Mouse (Mus musculus) limb, embryonic 12.5 days (tissue): ENCODE measurements around the gene Gm20388. TPM values are rescaled to one million over a fixed set of nuclear protein-coding genes. Genes with fewer than 3 reads are reported as not detected.

Experiments used
- ATAC-seq: fragments of 200-750 bp; cut with Nextera tagmentation; 2 replicates; pipeline ENCODE4 v1.8.0; 2017; ENCODE audit warnings: low read depth, moderate TSS enrichment; ENCODE audit not compliant: insufficient number of reproducible peaks, insufficient read depth, low FRiP score, low TSS enrichment
- H3K27ac ChIP-seq: fragments of 300-500 bp; sonication (generic); 2 replicates; pipeline ENCODE4 v1.5.1; 2016; ENCODE audit warnings: mild to moderate bottlenecking, moderate library complexity
- H3K27me3 ChIP-seq: fragments of 300-500 bp; sonication (generic); 2 replicates; pipeline ENCODE4 v1.6.1; 2016; ENCODE audit warnings: mild to moderate bottlenecking, moderate library complexity
- H3K36me3 ChIP-seq: fragments of 300-500 bp; sonication (generic); 2 replicates; pipeline ENCODE4 v1.6.1; 2016; ENCODE audit warnings: mild to moderate bottlenecking, moderate library complexity
- H3K4me1 ChIP-seq: fragments of 300-500 bp; sonication (generic); replicated peaks from 2 replicates; pipeline ENCODE4 v1.6.1; 2016
- H3K4me2 ChIP-seq: fragments of 300-500 bp; sonication (generic); 2 replicates; pipeline ENCODE4 v1.6.1; 2016; ENCODE audit warnings: mild to moderate bottlenecking, moderate library complexity
- H3K4me3 ChIP-seq: fragments of 300-500 bp; sonication (generic); replicated peaks from 2 replicates; pipeline ENCODE4 v1.5.1; 2016; ENCODE audit warnings: mild to moderate bottlenecking
- H3K9ac ChIP-seq: fragments of 300-500 bp; sonication (generic); replicated peaks from 2 replicates; pipeline ENCODE4 v1.6.1; 2016; ENCODE audit warnings: mild to moderate bottlenecking, moderate library complexity
- H3K9me3 ChIP-seq: fragments of 300-500 bp; sonication (generic); 2 replicates; pipeline ENCODE4 v1.6.1; 2016; ENCODE audit warnings: mild to moderate bottlenecking, moderate library complexity
- WGBS: fragments of 180-500 bp; shearing (Covaris S2); methylation state at CpG from one replicate; pipeline ENCODE4 v1.1.7; 2016; 5-methylcytosine and 5-hydroxymethylcytosine counted together
- polyA plus RNA-seq: library from polyadenylated mRNA; unstranded; fragments of >200 nt; fragmentation: Nextera tagmentation; extraction: Ambion mirVana; gene quantifications from 2 replicates; pipeline ENCODE4 v1.2.1, GENCODE M21; 2016

The Gm20388 gene
- polyA plus RNA-seq, 1 experiment from 2014 or later: not detected

- H3K9me3 ChIP-seq: no peaks in the 10 kb centered on the region
- WGBS: 3% methylated on average over 52 of the region's 52 CpGs
- peaks cover 41% of the 10 kb centered on the region for H3K4me1 ChIP-seq
- H3K36me3 ChIP-seq: no peaks in the 10 kb centered on the region
- peak overlapping the region; percentile 88 for H3K4me2 ChIP-seq
- peak overlapping the region; percentile 81 for H3K27ac ChIP-seq
- peak overlapping the region; percentile 85 for H3K9ac ChIP-seq
- ATAC-seq: peak; percentile 20
- peak overlapping the region; percentile 67 for H3K4me3 ChIP-seq
- H3K27me3 ChIP-seq: 0 out of 2 replicates have a peak, but pooled peaks cover 3% of the 10 kb centered on the region
Observed at GRCm38 (mm10) chr8:122550234-122550994, 2639.8 kb downstream of the Gm20388 start.

GRCm38 (mm10) chr8:122550995-122551264, 2640.3 kb downstream of the Gm20388 start:
- peak overlapping the region; percentile 85 for H3K9ac ChIP-seq

GRCm38 (mm10) chr8:122551265-122552051, 2640.8 kb downstream of the Gm20388 start, which contains the start of gene Piezo1:
TSS of gene Piezo1 (minus strand) at chr8:122551329.
- peak within 1 kb of the TSS; percentile 88 for H3K4me2 ChIP-seq
- peak within 1 kb of the TSS; percentile 67 for H3K4me3 ChIP-seq
- H3K27me3 ChIP-seq: 0 out of 2 replicates have a peak, but pooled peaks cover 3% of the 10 kb centered on the region
- 12% methylated on average over 52 of the region's 56 CpGs for WGBS
- H3K4me1 ChIP-seq: peaks cover 39% of the 10 kb centered on the region
- H3K9ac ChIP-seq: peak within 1 kb of the TSS; percentile 85
- ATAC-seq: peak; percentile 69
- H3K9me3 ChIP-seq: no peaks in the 10 kb centered on the region
- H3K27ac ChIP-seq: peak within 1 kb of the TSS; percentile 81
- H3K36me3 ChIP-seq: no peaks in the 10 kb centered on the region

More at GRCm38 (mm10) chr8:122550995-122551264, 2640.3 kb downstream of the Gm20388 start:
- peak overlapping the region; percentile 67 for H3K4me3 ChIP-seq
- H3K4me2 ChIP-seq: peak overlapping the region; percentile 88
- H3K4me1 ChIP-seq: peaks cover 41% of the 10 kb centered on the region
- no peaks in the 10 kb centered on the region for H3K36me3 ChIP-seq
- peak overlapping the region; percentile 81 for H3K27ac ChIP-seq
- ATAC-seq: no peak; the same call in 1 of the 2 replicates
- no peaks in the 10 kb centered on the region for H3K9me3 ChIP-seq
- 0% methylated on average over 41 of the region's 43 CpGs for WGBS
- H3K27me3 ChIP-seq: 0 out of 2 replicates have a peak, but pooled peaks cover 3% of the 10 kb centered on the region

GRCm38 (mm10) chr8:122554786-122555185, 2644.1 kb downstream of the Gm20388 start:
- ATAC-seq: no peak
- H3K9me3 ChIP-seq: no peaks in the 10 kb centered on the region
- no peak overlapping the region for H3K27ac ChIP-seq
- H3K4me3 ChIP-seq: no peak overlapping the region
- no peaks in the 10 kb centered on the region for H3K36me3 ChIP-seq
- no peaks in the 10 kb centered on the region for H3K27me3 ChIP-seq
- WGBS: 84% methylated on average over 6 of the region's 6 CpGs
- no peak overlapping the region for H3K4me2 ChIP-seq
- H3K4me1 ChIP-seq: peaks cover 33% of the 10 kb centered on the region
- H3K9ac ChIP-seq: no peak overlapping the region

- H3K27me3 ChIP-seq: no peaks in the 10 kb centered on the region
- peak overlapping the region; percentile 58; the same call in 1 of the 2 replicates for H3K27ac ChIP-seq
- no peaks in the 10 kb centered on the region for H3K9me3 ChIP-seq
- H3K4me1 ChIP-seq: peaks cover 27% of the 10 kb centered on the region
- no peak for ATAC-seq
- H3K4me3 ChIP-seq: no peak overlapping the region
- no peaks in the 10 kb centered on the region for H3K36me3 ChIP-seq
- WGBS: 72% methylated on average over 12 of the region's 12 CpGs
- H3K4me2 ChIP-seq: no peak overlapping the region; the same call in 1 of the 2 replicates
- no peak overlapping the region for H3K9ac ChIP-seq
Observed at GRCm38 (mm10) chr8:122556030-122557009, 2645.7 kb downstream of the Gm20388 start.

GRCm38 (mm10) chr8:122557248-122558038, 2646.8 kb downstream of the Gm20388 start:
- H3K4me3 ChIP-seq: no peak overlapping the region
- H3K4me1 ChIP-seq: peaks cover 25% of the 10 kb centered on the region
- H3K36me3 ChIP-seq: no peaks in the 10 kb centered on the region
- no peaks in the 10 kb centered on the region for H3K9me3 ChIP-seq
- H3K9ac ChIP-seq: no peak overlapping the region
- peak overlapping the region; percentile 9; the same call in 1 of the 2 replicates for H3K4me2 ChIP-seq
- H3K27me3 ChIP-seq: no peaks in the 10 kb centered on the region
- peak overlapping the region; percentile 58; the same call in 1 of the 2 replicates for H3K27ac ChIP-seq
- WGBS: 36% methylated on average over 10 of the region's 10 CpGs
- ATAC-seq: no peak

GRCm38 (mm10) chr8:122558671-122559349, 2648.2 kb downstream of the Gm20388 start:
- Histone ChIP-seq H3K4me3 (no peak overlapping the region), H3K4me2 (0 out of 2 replicates have a peak overlapping the region, but pooled peaks have one; percentile 5), H3K27ac (peak overlapping the region; percentile 47; the same call in 1 of the 2 replicates), H3K9ac (no peak overlapping the region), H3K27me3 (no peaks in the 10 kb centered on the region), H3K36me3 (no peaks in the 10 kb centered on the region), H3K4me1 (peaks cover 25% of the 10 kb centered on the region), H3K9me3 (no peaks in the 10 kb centered on the region)
- WGBS: 15% methylated on average over 12 of the region's 12 CpGs
- ATAC-seq: no peak

GRCm38 (mm10) chr8:122561199-122561598, 2650.6 kb downstream of the Gm20388 start:
- H3K36me3 ChIP-seq: no peaks in the 10 kb centered on the region
- H3K27me3 ChIP-seq: no peaks in the 10 kb centered on the region
- ATAC-seq: no peak
- peaks cover 29% of the 10 kb centered on the region for H3K4me1 ChIP-seq
- H3K9me3 ChIP-seq: no peaks in the 10 kb centered on the region
- no peak overlapping the region for H3K4me3 ChIP-seq
- no peak overlapping the region for H3K4me2 ChIP-seq
- WGBS: 80% methylated on average over 5 of the region's 5 CpGs
- H3K9ac ChIP-seq: no peak overlapping the region
- H3K27ac ChIP-seq: no peak overlapping the region

- Histone ChIP-seq H3K4me1 (peaks cover 26% of the 10 kb centered on the region), H3K36me3 (peaks cover 7% of the 10 kb centered on the region), H3K9ac (no peak overlapping the region), H3K27me3 (no peaks in the 10 kb centered on the region), H3K4me2 (no peak overlapping the region), H3K4me3 (no peak overlapping the region), H3K9me3 (no peaks in the 10 kb centered on the region), H3K27ac (0 out of 2 replicates have a peak overlapping the region, but pooled peaks have one; percentile 20)
- 78% methylated on average over 25 of the region's 25 CpGs for WGBS
- no peak for ATAC-seq
Observed at GRCm38 (mm10) chr8:122564363-122565352, 2654.0 kb downstream of the Gm20388 start.
